Mouse (Mus musculus) neural tube, embryonic 14.5 days (tissue): Measurements from ENCODE around the gene 2010003K11Rik. TPM values are rescaled to one million over a fixed set of nuclear protein-coding genes. Genes with fewer than 3 reads are reported as not detected.

Experiments used
- polyA plus RNA-seq: library from polyadenylated mRNA; unstranded; fragments of >200 nt; fragmentation: Nextera tagmentation; extraction: Ambion mirVana; gene quantifications from 2 replicates; pipeline ENCODE4 v1.2.1, GENCODE M21; 2014

Gene 2010003K11Rik
- polyA plus RNA-seq, 1 experiment from 2014 or later, result not detected

Other genes with a start within 250 kb of the 2010003K11Rik start
- gene Ssh3, start 229.4 kb downstream of the 2010003K11Rik start, polyA plus RNA-seq, result 12.2 and 14.0 TPM in 2 replicates
- gene Ankrd13d, start 215.4 kb downstream of the 2010003K11Rik start, polyA plus RNA-seq, result 50.7 and 62.9 TPM in 2 replicates
- gene Grk2, start 192.4 kb downstream of the 2010003K11Rik start, polyA plus RNA-seq, result 33.0 and 34.3 TPM in 2 replicates
- 39.1 and 46.3 TPM in 2 replicates for gene Kdm2a, start 100.3 kb downstream of the 2010003K11Rik start, polyA plus RNA-seq
- gene Rhod, start 59.2 kb downstream of the 2010003K11Rik start, polyA plus RNA-seq, result 2.6 and 6.1 TPM in 2 replicates
- 4.4 and 4.8 TPM in 2 replicates for gene Syt12, start 21.1 kb downstream of the 2010003K11Rik start, polyA plus RNA-seq
- 22.5 and 23.8 TPM in 2 replicates for gene Pcx, start 11.9 kb upstream of the 2010003K11Rik start, polyA plus RNA-seq
- gene Lrfn4, start 117.1 kb upstream of the 2010003K11Rik start, polyA plus RNA-seq, result 14.3 and 16.9 TPM in 2 replicates
- gene Rce1, start 127.1 kb upstream of the 2010003K11Rik start, polyA plus RNA-seq, result 45.2 and 47.8 TPM in 2 replicates
- 7.1 and 8.5 TPM in 2 replicates for gene Gm960, start 200.1 kb upstream of the 2010003K11Rik start, polyA plus RNA-seq
- 34.7 and 44.2 TPM in 2 replicates for gene Sptbn2, start 212.6 kb upstream of the 2010003K11Rik start, polyA plus RNA-seq